Mouse (Mus musculus): ENCODE results near the gene Haus8.
"Not testable (repeated sequence)": the region's sequence is repeated elsewhere in the genome, so short reads cannot be mapped to it uniquely, and the experiment has no call there.

- TF ChIP-seq CTCF (IDR thresholded peaks at IDR 0.05; ENCODE audit: borderline replicate concordance, insufficient read depth, low read length); POLR2A (IDR thresholded peaks at IDR 0.05; ENCODE audit: low read depth, low read length): not testable (repeated sequence)
These were observed 4.4 kb downstream of the Haus8 start for GRCm38 (mm10) chr8:71268286-71268685.
